Mouse (Mus musculus): Measurements from ENCODE around the gene Tgfbr1. TPM values are rescaled to one million over a fixed set of nuclear protein-coding genes. Genes with fewer than 3 reads are reported as not detected.
"Not testable (repeated sequence)": the region's sequence is repeated elsewhere in the genome, so short reads cannot be mapped to it uniquely, and the experiment has no call there.

The Tgfbr1 gene
- polyA plus RNA-seq, 1 experiment from 2014 or later = 20.3 TPM

DNA sequence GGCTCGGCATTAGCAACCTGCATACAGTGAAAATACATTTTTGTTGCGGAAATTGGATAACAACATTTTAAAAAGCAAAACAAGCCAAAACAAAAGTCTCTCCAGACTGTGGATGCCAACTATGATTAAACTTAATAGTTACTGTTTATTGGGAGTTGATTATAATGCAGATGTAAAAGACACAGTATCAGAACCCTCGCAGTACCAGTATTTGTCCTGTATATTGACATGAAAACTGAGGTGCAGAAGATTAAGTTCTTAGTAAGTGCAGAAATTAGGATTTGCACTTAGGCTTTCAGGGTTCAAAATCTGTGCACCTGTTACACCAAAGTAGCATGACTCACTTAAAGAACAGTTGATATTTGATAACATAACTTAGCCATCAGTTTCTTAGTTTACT lies 1.3 kb downstream of the Tgfbr1 start:
- H3K36me3 ChIP-seq (ENCODE audit: control insufficient read depth, insufficient read depth) = no peaks in the 10 kb centered on the region
- H3K4me2 ChIP-seq (ENCODE audit: low read depth, low read length) = peak overlapping the region; percentile 94
- H3K9me3 ChIP-seq (replicated peaks; ENCODE audit: control insufficient read depth, low read length) = no peaks in the 10 kb centered on the region
- H3K27me3 ChIP-seq (ENCODE audit: control insufficient read depth, insufficient read depth, low read length) = no peaks in the 10 kb centered on the region
- no peak overlapping the region for H3K27ac ChIP-seq (ENCODE audit: low read length)
- H3K4me3 ChIP-seq (ENCODE audit: low read length) = peak overlapping the region; percentile 97
- WGBS = 41% methylated on average over 3 of the region's 3 CpGs
- H3K9ac ChIP-seq (ENCODE audit: low read length) = peak overlapping the region; percentile 96
- H3K4me1 ChIP-seq (ENCODE audit: control insufficient read depth, insufficient read depth, low read length) = peaks cover 20% of the 10 kb centered on the region
- no peak for ATAC-seq (replicated peaks; ENCODE audit: extremely low read depth, insufficient read depth, low FRiP score)

DNA sequence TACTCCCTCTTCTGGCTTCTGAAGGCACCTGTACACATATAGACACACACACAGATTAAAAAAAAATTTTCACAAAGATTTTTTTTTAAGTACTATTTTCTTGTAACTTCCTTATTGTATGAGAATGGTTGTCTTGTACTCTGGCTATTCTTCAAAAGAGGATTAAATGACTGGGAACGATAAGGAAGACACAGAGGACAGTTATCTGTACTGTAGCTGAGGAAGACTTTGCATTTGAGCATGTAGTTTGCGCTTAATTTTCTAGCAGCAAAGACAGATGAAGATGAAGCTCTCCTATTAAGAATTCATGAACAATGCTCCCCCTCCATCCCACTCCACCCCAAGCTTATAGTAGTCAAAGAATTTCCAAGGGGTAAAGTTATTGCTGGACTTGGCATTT lies 9.6 kb downstream of the Tgfbr1 start:
- Histone ChIP-seq H3K36me3 (ENCODE audit: control insufficient read depth, insufficient read depth) (no peaks in the 10 kb centered on the region), H3K4me2 (ENCODE audit: low read depth, low read length) (no peak overlapping the region), H3K27me3 (ENCODE audit: control insufficient read depth, insufficient read depth, low read length) (no peaks in the 10 kb centered on the region), H3K9me3 (replicated peaks; ENCODE audit: control insufficient read depth, low read length) (no peaks in the 10 kb centered on the region), H3K27ac (ENCODE audit: low read length) (no peak overlapping the region), H3K4me1 (ENCODE audit: control insufficient read depth, insufficient read depth, low read length) (peaks cover 23% of the 10 kb centered on the region), H3K9ac (ENCODE audit: low read length) (no peak overlapping the region), H3K4me3 (ENCODE audit: low read length) (no peak overlapping the region)
- WGBS = 85% methylated on average over 2 of the region's 2 CpGs
- no peak for ATAC-seq (replicated peaks; ENCODE audit: extremely low read depth, insufficient read depth, low FRiP score)

GRCm38 (mm10) chr4:47363134-47363533 lies 10.1 kb downstream of the Tgfbr1 start:
- no peaks in the 10 kb centered on the region for H3K9me3 ChIP-seq (replicated peaks; ENCODE audit: control insufficient read depth, low read length)
- H3K4me2 ChIP-seq (ENCODE audit: low read depth, low read length) = no peak overlapping the region
- no peaks in the 10 kb centered on the region for H3K36me3 ChIP-seq (ENCODE audit: control insufficient read depth, insufficient read depth)
- no peak overlapping the region for H3K9ac ChIP-seq (ENCODE audit: low read length)
- no peak overlapping the region for H3K4me3 ChIP-seq (ENCODE audit: low read length)
- peaks cover 23% of the 10 kb centered on the region for H3K4me1 ChIP-seq (ENCODE audit: control insufficient read depth, insufficient read depth, low read length)
- no peaks in the 10 kb centered on the region for H3K27me3 ChIP-seq (ENCODE audit: control insufficient read depth, insufficient read depth, low read length)
- ATAC-seq (replicated peaks; ENCODE audit: extremely low read depth, insufficient read depth, low FRiP score) = no peak
- H3K27ac ChIP-seq (ENCODE audit: low read length) = no peak overlapping the region
- 34% methylated on average over 3 of the region's 3 CpGs for WGBS

DNA sequence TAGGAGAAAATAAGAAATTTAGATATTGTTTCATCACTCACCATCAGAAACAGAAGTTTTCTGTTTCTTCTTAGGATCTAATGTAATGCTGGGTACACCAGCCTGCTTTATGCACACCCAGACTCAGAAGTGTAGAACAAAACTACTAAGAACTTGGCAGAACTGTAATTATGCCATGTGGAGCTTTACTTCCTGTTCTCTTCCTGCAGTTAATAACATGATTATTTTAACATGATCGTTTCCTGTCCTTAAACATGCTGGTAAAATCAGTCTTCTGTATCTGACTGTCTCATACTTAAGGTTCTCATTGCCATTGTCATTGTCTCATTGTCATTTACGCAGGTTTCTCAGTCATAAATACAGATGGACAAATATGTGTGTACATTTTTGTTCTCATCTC lies 15.7 kb downstream of the Tgfbr1 start:
- Histone ChIP-seq H3K9me3 (replicated peaks; ENCODE audit: control insufficient read depth, low read length) (no peaks in the 10 kb centered on the region), H3K4me2 (ENCODE audit: low read depth, low read length) (no peak overlapping the region), H3K27ac (ENCODE audit: low read length) (no peak overlapping the region), H3K4me1 (ENCODE audit: control insufficient read depth, insufficient read depth, low read length) (no peaks in the 10 kb centered on the region), H3K4me3 (ENCODE audit: low read length) (no peak overlapping the region), H3K36me3 (ENCODE audit: control insufficient read depth, insufficient read depth) (no peaks in the 10 kb centered on the region), H3K9ac (ENCODE audit: low read length) (no peak overlapping the region), H3K27me3 (ENCODE audit: control insufficient read depth, insufficient read depth, low read length) (no peaks in the 10 kb centered on the region)
- 69% methylated on average over 2 of the region's 2 CpGs for WGBS
- no peak for ATAC-seq (replicated peaks; ENCODE audit: extremely low read depth, insufficient read depth, low FRiP score)

DNA sequence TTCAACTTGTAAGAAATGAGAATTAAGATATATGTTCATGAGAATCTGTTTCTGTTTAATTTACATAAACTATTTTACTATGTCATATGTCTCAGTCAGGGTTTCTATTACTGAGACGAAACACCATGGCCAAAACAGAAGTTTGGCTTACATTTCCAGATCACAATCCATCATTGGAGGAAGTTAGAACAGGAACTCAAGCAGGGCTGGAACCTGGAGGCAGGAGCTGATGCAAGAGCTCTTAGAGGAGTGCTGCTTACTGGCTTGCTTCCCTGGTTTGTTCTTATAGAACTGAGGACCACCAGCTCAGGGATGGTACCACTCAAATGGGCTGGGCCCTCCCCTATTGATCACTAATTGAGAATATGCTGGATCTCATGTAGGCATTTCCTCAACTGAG lies 25.7 kb downstream of the Tgfbr1 start:
- Histone ChIP-seq H3K4me2 (ENCODE audit: low read depth, low read length) (no peak overlapping the region), H3K4me3 (ENCODE audit: low read length) (no peak overlapping the region), H3K4me1 (ENCODE audit: control insufficient read depth, insufficient read depth, low read length) (peaks cover 26% of the 10 kb centered on the region), H3K9ac (ENCODE audit: low read length) (no peak overlapping the region), H3K9me3 (replicated peaks; ENCODE audit: control insufficient read depth, low read length) (no peaks in the 10 kb centered on the region), H3K27ac (ENCODE audit: low read length) (no peak overlapping the region), H3K36me3 (ENCODE audit: control insufficient read depth, insufficient read depth) (no peaks in the 10 kb centered on the region), H3K27me3 (ENCODE audit: control insufficient read depth, insufficient read depth, low read length) (no peaks in the 10 kb centered on the region)
- ATAC-seq (replicated peaks; ENCODE audit: extremely low read depth, insufficient read depth, low FRiP score) = no peak
- 38% methylated on average over 1 of the region's 1 CpGs for WGBS

DNA sequence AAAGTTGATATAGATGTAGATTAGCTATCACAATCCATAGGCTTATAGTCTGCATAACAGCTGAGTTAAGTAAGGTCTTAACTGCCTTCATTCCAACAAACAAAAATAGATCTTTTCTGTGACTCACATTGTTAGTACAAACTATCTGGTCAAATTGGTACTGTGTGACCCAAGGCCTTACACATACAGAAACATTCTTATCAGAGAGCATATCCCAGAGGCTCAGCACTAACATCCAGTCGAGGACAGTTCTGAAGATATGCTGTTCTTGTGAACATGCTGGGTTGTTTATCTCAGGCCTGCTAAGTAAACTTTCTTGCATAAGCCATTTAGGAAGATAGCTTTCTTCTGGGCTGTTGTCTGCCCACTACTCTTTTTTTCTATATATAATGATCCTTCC lies 29.4 kb downstream of the Tgfbr1 start:
- H3K27me3 ChIP-seq (ENCODE audit: control insufficient read depth, insufficient read depth, low read length) = no peaks in the 10 kb centered on the region
- H3K9ac ChIP-seq (ENCODE audit: low read length) = no peak overlapping the region
- no peak for ATAC-seq (replicated peaks; ENCODE audit: extremely low read depth, insufficient read depth, low FRiP score)
- H3K4me1 ChIP-seq (ENCODE audit: control insufficient read depth, insufficient read depth, low read length) = peaks cover 22% of the 10 kb centered on the region
- H3K4me2 ChIP-seq (ENCODE audit: low read depth, low read length) = no peak overlapping the region
- H3K9me3 ChIP-seq (replicated peaks; ENCODE audit: control insufficient read depth, low read length) = no peaks in the 10 kb centered on the region
- no peaks in the 10 kb centered on the region for H3K36me3 ChIP-seq (ENCODE audit: control insufficient read depth, insufficient read depth)
- H3K27ac ChIP-seq (ENCODE audit: low read length) = no peak overlapping the region
- H3K4me3 ChIP-seq (ENCODE audit: low read length) = no peak overlapping the region
- 17% methylated on average over 1 of the region's 1 CpGs for WGBS

- not testable (repeated sequence) for H3K4me1 ChIP-seq (ENCODE audit: control insufficient read depth, insufficient read depth, low read length); ATAC-seq (replicated peaks; ENCODE audit: extremely low read depth, insufficient read depth, low FRiP score); H3K27ac ChIP-seq (ENCODE audit: low read length); H3K4me3 ChIP-seq (ENCODE audit: low read length); H3K27me3 ChIP-seq (ENCODE audit: control insufficient read depth, insufficient read depth, low read length); H3K9ac ChIP-seq (ENCODE audit: low read length); H3K4me2 ChIP-seq (ENCODE audit: low read depth, low read length); H3K9me3 ChIP-seq (replicated peaks; ENCODE audit: control insufficient read depth, low read length); H3K36me3 ChIP-seq (ENCODE audit: control insufficient read depth, insufficient read depth)
- 89% methylated on average over 2 of the region's 2 CpGs for WGBS
Observed at GRCm38 (mm10) chr4:47391926-47392325, 38.9 kb downstream of the Tgfbr1 start.

- 87% methylated on average over 7 of the region's 7 CpGs for WGBS
- H3K9me3 ChIP-seq (replicated peaks; ENCODE audit: control insufficient read depth, low read length) = no peaks in the 10 kb centered on the region
- H3K9ac ChIP-seq (ENCODE audit: low read length) = no peak overlapping the region
- H3K27me3 ChIP-seq (ENCODE audit: control insufficient read depth, insufficient read depth, low read length) = no peaks in the 10 kb centered on the region
- peaks cover 2% of the 10 kb centered on the region; the same call in 1 of the 2 replicates for H3K4me1 ChIP-seq (ENCODE audit: control insufficient read depth, insufficient read depth, low read length)
- H3K36me3 ChIP-seq (ENCODE audit: control insufficient read depth, insufficient read depth) = peaks cover 20% of the 10 kb centered on the region
- H3K4me3 ChIP-seq (ENCODE audit: low read length) = no peak overlapping the region
- ATAC-seq (replicated peaks; ENCODE audit: extremely low read depth, insufficient read depth, low FRiP score) = no peak
- no peak overlapping the region for H3K27ac ChIP-seq (ENCODE audit: low read length)
- no peak overlapping the region for H3K4me2 ChIP-seq (ENCODE audit: low read depth, low read length)
Observed at GRCm38 (mm10) chr4:47396251-47396650, 43.2 kb downstream of the Tgfbr1 start.

- H3K9ac ChIP-seq (ENCODE audit: low read length) = no peak overlapping the region
- H3K27me3 ChIP-seq (ENCODE audit: control insufficient read depth, insufficient read depth, low read length) = no peaks in the 10 kb centered on the region
- peaks cover 19% of the 10 kb centered on the region for H3K36me3 ChIP-seq (ENCODE audit: control insufficient read depth, insufficient read depth)
- no peaks in the 10 kb centered on the region for H3K9me3 ChIP-seq (replicated peaks; ENCODE audit: control insufficient read depth, low read length)
- no peak overlapping the region for H3K4me2 ChIP-seq (ENCODE audit: low read depth, low read length)
- 73% methylated on average over 6 of the region's 6 CpGs for WGBS
- no peak overlapping the region for H3K27ac ChIP-seq (ENCODE audit: low read length)
- ATAC-seq (replicated peaks; ENCODE audit: extremely low read depth, insufficient read depth, low FRiP score) = no peak
- no peak overlapping the region for H3K4me3 ChIP-seq (ENCODE audit: low read length)
- H3K4me1 ChIP-seq (ENCODE audit: control insufficient read depth, insufficient read depth, low read length) = peaks cover 8% of the 10 kb centered on the region
Observed at GRCm38 (mm10) chr4:47397951-47398687, 45.1 kb downstream of the Tgfbr1 start.
